Mouse (Mus musculus) adipocyte (in vitro differentiated cells): ENCODE results near the gene Cep350.

Source experiments
- DNase-seq: peaks from one replicate; pipeline ENCODE4 v3.0.0-alpha.2; 2016; ENCODE audit warnings: low spot score

The Cep350 gene

GRCm38 (mm10) chr1:155973068-155973718 lies at the start of gene Cep350:
TSS of gene Cep350 (minus strand) at chr1:155973255.
- DNase-seq, result peak; percentile 99

DNA sequence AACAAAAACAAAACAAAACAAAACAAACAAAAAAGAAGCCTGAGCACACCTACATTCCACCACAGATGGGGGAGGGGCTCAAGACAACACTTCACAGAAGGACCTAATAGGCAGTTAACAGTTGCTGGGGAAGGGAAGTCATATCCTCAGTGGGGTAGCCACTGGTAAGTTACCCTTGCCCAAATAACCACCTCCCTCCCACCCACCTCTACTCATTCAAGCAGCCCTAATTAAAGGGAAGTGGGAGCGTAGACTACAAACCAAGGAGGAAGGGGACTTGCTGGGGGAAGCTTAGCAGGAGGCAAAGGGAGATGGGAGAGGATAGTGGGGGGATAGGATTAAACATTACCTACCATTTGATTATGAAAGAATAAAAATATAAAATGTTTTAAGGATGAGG lies 47.3 kb upstream of the Cep350 start:
- no peak for DNase-seq

DNA sequence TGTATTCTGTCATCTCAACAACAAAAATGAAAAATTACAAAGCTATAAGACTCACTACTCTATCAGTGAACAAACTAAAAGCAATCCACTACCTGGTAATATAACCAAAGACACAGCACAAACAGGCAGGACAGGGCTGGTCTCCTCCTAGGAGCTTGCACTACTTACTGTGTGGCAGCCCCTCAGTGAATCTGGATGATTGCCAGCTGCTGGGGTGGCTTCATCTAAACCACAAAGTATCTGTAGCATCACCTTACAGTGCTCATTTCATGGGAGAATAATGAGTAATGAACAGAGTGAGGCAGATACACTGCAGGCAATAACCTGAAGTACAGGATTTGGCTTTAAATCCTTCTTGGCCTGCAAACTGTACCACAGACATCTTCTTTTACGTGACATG lies 46.7 kb upstream of the Cep350 start:
- DNase-seq, result no peak

DNA sequence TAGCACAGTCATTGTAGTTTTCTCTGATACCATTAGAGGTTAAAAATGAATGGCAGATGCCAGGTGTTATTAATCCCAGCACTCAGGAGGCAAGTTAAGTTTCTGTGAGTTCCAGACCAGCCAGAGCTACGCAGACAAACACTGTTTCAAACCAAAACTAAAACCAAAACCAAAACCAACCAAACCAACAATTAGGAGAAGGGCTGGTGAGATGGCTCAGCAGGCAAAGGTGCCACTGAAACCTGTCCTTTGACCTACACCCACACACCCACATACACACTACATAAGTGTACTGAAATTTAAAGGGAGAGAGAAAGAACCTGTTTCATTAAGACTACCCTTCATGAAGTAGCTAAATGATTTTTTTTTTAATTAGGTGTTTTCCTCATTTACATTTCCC lies 35.9 kb upstream of the Cep350 start:
- DNase-seq, result no peak

- no peak for DNase-seq
These were observed 32.9 kb upstream of the Cep350 start for GRCm38 (mm10) chr1:156005906-156006305.

DNA sequence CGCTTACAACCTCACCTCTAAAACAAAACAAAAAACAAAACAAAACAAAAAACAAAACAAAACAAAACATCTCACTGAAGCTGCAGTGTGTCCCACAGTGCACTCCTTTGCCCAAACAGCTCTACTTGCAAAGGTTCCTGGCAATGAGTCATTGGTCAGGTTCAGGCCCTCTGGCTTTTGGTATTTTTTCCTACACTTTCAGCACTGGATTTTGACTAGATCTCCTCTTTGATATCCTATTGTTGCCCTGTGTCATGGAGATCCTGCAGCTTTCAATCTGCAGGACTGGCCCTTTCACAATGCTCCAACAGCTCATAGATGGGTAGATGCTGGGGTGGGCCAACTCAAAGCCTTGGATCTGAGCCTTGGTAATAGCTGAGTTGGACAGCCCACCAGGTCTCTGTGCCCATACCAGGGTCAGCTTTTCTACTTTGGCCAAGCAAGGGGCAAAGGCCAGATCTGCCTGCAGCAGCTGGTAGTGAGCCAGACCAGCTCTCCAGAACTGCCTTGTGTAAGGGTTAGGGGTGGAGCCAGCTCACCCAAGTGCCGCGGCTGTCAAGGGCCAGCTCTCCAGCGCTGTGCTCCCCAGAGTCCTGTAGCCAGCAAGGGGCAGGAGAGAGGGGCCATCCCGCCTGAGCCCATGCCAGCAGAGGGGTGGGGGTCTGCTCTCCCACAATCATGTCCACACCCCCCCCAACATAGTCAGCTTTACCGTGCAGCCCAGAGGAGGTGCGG lies 30.3 kb upstream of the Cep350 start:
- peak; percentile 89 for DNase-seq

- no peak for DNase-seq
These were observed 29.3 kb upstream of the Cep350 start for GRCm38 (mm10) chr1:156002366-156002765.

GRCm38 (mm10) chr1:155995612-155996011 lies 22.6 kb upstream of the Cep350 start:
- DNase-seq, result no peak

GRCm38 (mm10) chr1:155994524-155994923 lies 21.5 kb upstream of the Cep350 start:
- no peak for DNase-seq

DNA sequence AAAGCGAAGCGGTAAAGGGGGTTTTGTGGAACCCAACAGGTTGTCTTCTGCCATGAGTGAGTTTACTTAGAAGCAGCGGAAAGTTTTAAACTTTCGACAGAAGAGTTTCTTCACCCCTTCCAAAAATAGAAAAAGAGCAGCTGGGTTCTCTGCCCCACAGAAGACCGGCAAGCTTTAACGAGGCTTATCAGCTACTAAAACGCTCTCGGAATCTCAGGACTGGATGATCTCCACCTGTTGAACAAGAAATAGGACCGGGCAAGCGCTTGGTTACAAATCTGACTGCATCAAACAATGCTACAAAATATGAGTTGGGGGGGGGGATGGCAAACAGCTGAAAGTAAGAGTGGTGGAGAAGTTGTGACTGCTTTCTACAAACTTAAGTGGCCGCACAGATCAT lies 17.3 kb upstream of the Cep350 start:
- no peak for DNase-seq

DNA sequence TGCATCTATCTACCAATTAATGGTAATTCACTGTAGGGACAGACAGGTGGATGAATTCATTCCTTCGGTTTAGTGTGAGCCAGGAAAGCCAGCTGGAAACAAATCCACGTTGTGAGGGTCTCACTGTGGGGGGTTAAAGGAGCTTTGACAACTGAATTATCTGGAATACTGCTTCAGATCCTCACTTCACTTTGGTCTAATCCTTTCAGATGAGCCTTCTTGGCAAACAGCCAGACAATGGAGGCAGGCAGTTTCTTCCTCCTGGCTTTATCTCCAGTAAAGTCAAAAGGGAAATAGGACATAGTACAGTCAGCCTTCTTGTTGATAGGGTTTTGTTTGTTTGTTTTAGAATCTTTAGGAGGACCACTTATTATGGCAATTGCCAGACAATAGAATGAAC lies 16.3 kb upstream of the Cep350 start:
- peak; percentile 55 for DNase-seq

DNA sequence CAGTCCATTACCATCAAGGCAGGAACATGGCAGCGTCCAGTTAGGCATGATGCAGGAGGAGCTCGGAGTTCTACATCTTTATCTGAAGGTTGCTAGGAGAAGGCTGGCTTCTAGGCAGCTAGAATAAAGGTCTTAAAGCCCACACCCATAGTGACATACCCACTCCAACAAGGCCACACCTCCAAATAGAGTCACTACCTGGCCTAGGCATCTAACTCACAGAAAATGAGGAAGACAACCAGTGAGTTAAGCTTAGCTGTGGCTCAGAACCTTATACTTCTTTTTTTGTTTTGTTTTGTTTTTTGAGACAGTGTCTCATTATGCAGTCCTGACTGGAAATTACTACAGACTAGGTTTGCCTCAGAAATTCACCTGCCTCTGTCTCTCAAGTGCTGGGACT lies 14.6 kb upstream of the Cep350 start:
- DNase-seq, result no peak

DNA sequence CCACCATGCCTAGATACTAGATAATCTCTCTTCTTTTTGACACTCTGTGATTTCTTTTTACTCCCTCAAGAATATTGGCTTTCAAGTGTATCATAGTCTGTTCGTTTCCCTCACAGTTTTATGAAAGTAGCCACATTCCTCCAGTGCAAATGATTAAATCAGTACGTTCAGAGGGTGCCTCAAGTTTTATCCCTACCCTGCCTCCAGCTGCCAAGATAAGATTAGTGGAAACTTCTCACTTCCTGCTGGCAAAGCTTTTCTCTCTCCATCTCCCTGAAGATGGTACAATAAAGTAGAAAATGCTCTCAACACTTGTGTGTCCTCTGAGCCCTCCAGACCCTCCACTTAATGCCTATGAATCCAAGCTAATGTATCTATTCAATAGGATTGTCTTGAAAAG lies 1.9 kb upstream of the Cep350 start:
- DNase-seq, result no peak

GRCm38 (mm10) chr1:155973719-155974379 lies 794 bp upstream of the Cep350 start:
- no peak for DNase-seq

GRCm38 (mm10) chr1:155972146-155973067 lies 648 bp downstream of the Cep350 start:
- peak; percentile 49 for DNase-seq

- no peak for DNase-seq
These were observed 23.9 kb downstream of the Cep350 start for GRCm38 (mm10) chr1:155949170-155949569.

- DNase-seq, result no peak
These were observed 28.7 kb downstream of the Cep350 start for GRCm38 (mm10) chr1:155944361-155944760.

DNA sequence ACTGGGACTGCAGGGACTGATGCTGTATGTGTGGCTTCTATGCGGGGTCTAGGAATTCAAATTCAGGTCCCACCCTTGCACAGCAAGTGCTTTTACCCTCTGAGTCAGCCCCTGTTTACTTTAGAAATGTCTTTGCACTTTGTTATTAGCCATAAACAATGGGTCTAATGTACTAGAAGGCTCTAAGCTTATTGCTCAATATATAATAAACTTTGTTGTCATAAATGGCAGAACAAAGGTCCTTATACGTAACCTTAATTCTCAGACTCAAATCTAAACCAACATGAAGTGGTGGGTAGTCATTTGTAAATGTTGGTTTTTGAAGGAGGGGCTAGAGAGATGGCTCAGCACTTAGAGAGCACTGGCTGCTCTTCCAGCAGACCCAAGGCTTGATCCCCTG lies 35.6 kb downstream of the Cep350 start:
- DNase-seq, result no peak

DNA sequence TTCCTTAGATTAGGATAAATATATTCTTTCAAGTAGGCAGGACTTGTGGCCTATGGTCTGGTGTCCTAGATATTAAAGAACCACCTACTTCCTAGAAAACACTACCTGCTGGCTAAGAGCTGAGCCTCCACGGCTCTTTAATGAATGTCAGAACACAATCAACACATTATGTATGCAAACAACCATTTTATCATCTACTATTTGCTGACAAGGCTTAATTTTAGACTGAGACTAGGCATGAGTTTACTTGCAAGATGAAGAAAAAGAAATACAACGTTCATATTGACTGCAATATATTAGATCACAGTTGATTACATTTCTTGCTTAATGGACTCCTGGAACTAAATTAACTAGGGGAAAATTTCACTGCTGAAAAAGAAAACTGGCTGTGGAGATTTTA lies 38.4 kb downstream of the Cep350 start:
- DNase-seq, result no peak

- no peak for DNase-seq
These were observed 69.5 kb downstream of the Cep350 start for GRCm38 (mm10) chr1:155903561-155903960.

- no peak for DNase-seq
These were observed 71.7 kb downstream of the Cep350 start for GRCm38 (mm10) chr1:155901348-155901747.

DNA sequence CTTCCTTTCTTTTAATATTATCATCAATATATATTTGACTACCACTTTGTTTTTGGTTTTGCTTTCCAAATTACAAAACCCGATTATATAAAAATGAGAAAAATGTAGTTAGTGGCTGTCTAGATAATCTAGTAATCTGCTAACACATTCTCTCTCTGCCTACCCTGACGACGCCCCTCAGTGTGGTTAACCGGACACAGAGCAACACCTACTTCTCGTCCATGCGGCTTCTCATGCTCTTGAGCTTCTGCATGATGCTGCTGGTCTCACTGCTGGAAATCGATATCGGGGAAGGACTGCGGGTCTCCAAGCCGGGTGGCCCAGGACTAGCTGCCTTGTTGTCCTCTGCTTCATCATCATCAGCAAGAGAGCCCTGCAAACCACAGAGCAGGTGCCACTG lies 78.7 kb downstream of the Cep350 start:
- DNase-seq, result no peak
